ENCODE assay signal across 22 mouse cellular contexts in genomic region chr5:31844856-31845255, GRCm38 (mm10).
"Had no signal": no experiment of that assay in that cellular context is flagged by ENCODE, and none has a peak within 500 bp of the region (broad histone marks: within the 10 kb centered on the region; RNA-seq: fewer than 3 reads in every experiment).

No protein-coding gene starts in this region.

- H3K27ac ChIP-seq: kidney, postnatal 0 days; layer of hippocampus, adult 2 months; left cerebral cortex, adult 2 months; limb, embryonic 12.5 days; limb, embryonic 15.5 days; liver, embryonic 12.5 days; liver, embryonic 15.5 days; midbrain, embryonic 10.5 days; midbrain, embryonic 13.5 days; neural tube, embryonic 13.5 days; stomach, embryonic 15.5 days had no signal

- H3K4me2 ChIP-seq: limb, embryonic 12.5 days; limb, embryonic 15.5 days; liver, embryonic 12.5 days; liver, embryonic 15.5 days; midbrain, embryonic 13.5 days; neural tube, embryonic 13.5 days; stomach, embryonic 15.5 days had no signal

- H3K9me3 ChIP-seq: limb, embryonic 12.5 days; limb, embryonic 15.5 days; liver, embryonic 12.5 days; liver, embryonic 15.5 days; megakaryocyte, embryonic 14.5 days; midbrain, embryonic 10.5 days; midbrain, embryonic 13.5 days; neural tube, embryonic 13.5 days; stomach, embryonic 15.5 days had no signal

- ATAC-seq: liver, embryonic 12.5 days; midbrain, embryonic 13.5 days; midbrain, embryonic 16.5 days had no signal

- DNase-seq: kidney, adult 2 months; kidney, postnatal 25 days; layer of hippocampus, adult 9-11 months; layer of hippocampus, postnatal 36 days; retina, postnatal 1 day; right cerebral cortex, postnatal 25 days; spleen, adult 18-20 months; thymus, postnatal 25 days had no signal

- H3K4me3 ChIP-seq: layer of hippocampus, adult 2 months; left cerebral cortex, adult 2 months; limb, embryonic 12.5 days; limb, embryonic 15.5 days; liver, embryonic 12.5 days; liver, embryonic 15.5 days; megakaryocyte, embryonic 14.5 days; midbrain, embryonic 10.5 days; midbrain, embryonic 13.5 days; myocyte; neural tube, embryonic 13.5 days; stomach, embryonic 15.5 days had no signal

- H3K9ac ChIP-seq: limb, embryonic 12.5 days; limb, embryonic 15.5 days; liver, embryonic 12.5 days; liver, embryonic 15.5 days; midbrain, embryonic 13.5 days; neural tube, embryonic 13.5 days; stomach, embryonic 15.5 days had no signal

- H3K27me3 ChIP-seq: limb, embryonic 12.5 days; limb, embryonic 15.5 days; liver, embryonic 12.5 days; liver, embryonic 15.5 days; megakaryocyte, embryonic 14.5 days; midbrain, embryonic 13.5 days; neural tube, embryonic 13.5 days; stomach, embryonic 15.5 days had no signal

- H3K36me3 ChIP-seq: limb, embryonic 12.5 days; limb, embryonic 15.5 days; liver, embryonic 12.5 days; liver, embryonic 15.5 days; midbrain, embryonic 10.5 days; midbrain, embryonic 13.5 days; neural tube, embryonic 13.5 days; stomach, embryonic 15.5 days had no signal

- H3K4me1 ChIP-seq: limb, embryonic 12.5 days; limb, embryonic 15.5 days; liver, embryonic 12.5 days; liver, embryonic 15.5 days; midbrain, embryonic 10.5 days; midbrain, embryonic 13.5 days; neural tube, embryonic 13.5 days; stomach, embryonic 15.5 days had no signal
